Mouse (Mus musculus) liver, adult 2 months (tissue): ENCODE results near the gene Siah1b.

Experiments used
- CTCF ChIP-seq: fragments of 200-500 bp; IDR thresholded peaks from 2 replicates; pipeline ENCODE4 v1.5.1; 2011; ENCODE audit warnings: low read depth, low read length, control low read depth
- POLR2A ChIP-seq: fragments of 200-500 bp; IDR thresholded peaks from 2 replicates; pipeline ENCODE4 v1.6.1; 2011; ENCODE audit warnings: low read length, control low read depth; ENCODE audit not compliant: insufficient read depth; ENCODE audit errors: extremely low read depth

DNA sequence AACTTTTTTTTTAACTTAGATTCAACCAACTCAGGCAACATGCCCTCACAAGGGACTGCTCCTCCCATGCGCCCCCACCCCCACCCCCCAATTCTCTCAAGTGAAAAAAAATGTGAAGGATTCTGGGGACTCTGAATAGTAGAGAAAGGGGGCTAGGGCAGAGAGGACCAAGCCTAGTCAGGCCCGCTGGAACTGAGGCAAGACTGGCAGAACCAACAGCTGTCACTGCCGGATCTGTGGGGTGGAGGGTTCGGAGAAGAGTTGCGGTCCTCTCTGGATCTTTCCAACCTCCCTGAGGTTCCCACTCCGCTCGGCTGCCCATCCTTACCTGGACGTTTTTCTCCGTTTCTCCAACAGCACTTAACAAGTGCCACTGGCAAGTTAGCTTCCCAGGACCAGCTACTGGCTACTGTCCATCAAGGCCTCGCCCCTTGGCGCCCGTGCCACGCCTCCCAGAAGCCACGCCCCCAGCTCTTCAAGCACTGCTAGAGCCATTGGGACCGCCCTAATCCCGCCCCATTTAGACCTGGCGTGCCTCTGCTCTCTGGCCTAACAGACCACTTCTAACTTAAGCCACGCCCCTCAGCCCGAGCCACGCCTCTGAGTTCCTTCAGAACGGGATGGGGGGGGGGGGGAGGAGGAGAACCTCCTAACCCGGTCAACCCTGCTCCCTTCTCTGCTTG, 48.5 kb downstream of the Siah1b start, which contains the start of gene Car5b:
- TF ChIP-seq CTCF (no peak), POLR2A (no peak)
